Mouse (Mus musculus) thymus, adult 2 months (tissue): ENCODE measurements at regions not wholly inside any gene's neighbourhood (a gene's known extent, or its start where the extent isn't known, plus 50 kb on each side); places are given as distances from the start of the nearest gene placed in this dataset.
"Not testable (repeated sequence)": the region's sequence is repeated elsewhere in the genome, so short reads cannot be mapped to it uniquely, and the experiment has no call there.

Experiments
- DNase-seq: peaks from one replicate; pipeline ENCODE4 v3.0.0; 2021
- H3K27ac ChIP-seq: fragments of 200-500 bp; 2 replicates; pipeline ENCODE4 v1.5.1; 2012; ENCODE audit warnings: low read length, control low read depth; ENCODE audit not compliant: control insufficient read depth, insufficient read depth
- H3K27me3 ChIP-seq: fragments of 200-500 bp; 2 replicates; pipeline ENCODE4 v1.6.1; 2012; ENCODE audit warnings: mild to moderate bottlenecking, low read length, moderate library complexity, mixed read lengths; ENCODE audit not compliant: control insufficient read depth, insufficient read depth
- H3K36me3 ChIP-seq: fragments of 200-500 bp; 2 replicates; pipeline ENCODE4 v1.6.1; 2012; ENCODE audit warnings: mild to moderate bottlenecking, low read length, moderate library complexity; ENCODE audit not compliant: control insufficient read depth, insufficient read depth
- H3K4me1 ChIP-seq: fragments of 200-500 bp; replicated peaks from 2 replicates; pipeline ENCODE4 v1.6.1; 2012; ENCODE audit warnings: low read length; ENCODE audit not compliant: control insufficient read depth, insufficient read depth
- H3K4me3 ChIP-seq: fragments of 200-500 bp; 2 replicates; pipeline ENCODE4 v1.5.1; 2012; ENCODE audit warnings: mild to moderate bottlenecking, low read length, control low read depth, moderate library complexity; ENCODE audit not compliant: control insufficient read depth, insufficient read depth
- CTCF ChIP-seq: fragments of 200-500 bp; IDR thresholded peaks from 2 replicates; pipeline ENCODE4 v1.5.1; 2012; ENCODE audit warnings: mild to moderate bottlenecking, control low read depth, low read length, moderate library complexity, borderline replicate concordance; ENCODE audit not compliant: control insufficient read depth, poor library complexity, insufficient read depth; ENCODE audit errors: extremely low read depth
- POLR2A ChIP-seq: fragments of 200-500 bp; IDR thresholded peaks from 2 replicates; pipeline ENCODE4 v1.6.1; 2012; ENCODE audit warnings: mild to moderate bottlenecking, low read length, control low read depth, moderate library complexity; ENCODE audit not compliant: control insufficient read depth, poor library complexity, insufficient read depth; ENCODE audit errors: extremely low read depth
- WGBS: fragments of 180-500 bp; shearing (Covaris S2); methylation state at CpG from one replicate; pipeline ENCODE4 v1.1.7; 2018; 5-methylcytosine and 5-hydroxymethylcytosine counted together

- WGBS: 33% methylated on average over 1 of the region's 1 CpGs
- not testable (repeated sequence) for H3K27me3 ChIP-seq, H3K4me3 ChIP-seq, DNase-seq, H3K4me1 ChIP-seq, H3K27ac ChIP-seq, H3K36me3 ChIP-seq
Measured at GRCm38 (mm10) chr16:8914183-8914582, 84.3 kb downstream of the 1810013L24Rik start.

- 27% methylated on average over 7 of the region's 7 CpGs for WGBS
- Histone ChIP-seq H3K27me3 (no peaks in the 10 kb centered on the region), H3K27ac (no peak overlapping the region), H3K36me3 (no peaks in the 10 kb centered on the region), H3K4me3 (no peak overlapping the region), H3K4me1 (no peaks in the 10 kb centered on the region)
- TF ChIP-seq CTCF: no peak
- no peak for TF ChIP-seq POLR2A
- no peak for DNase-seq
Measured at GRCm38 (mm10) chr16:8916091-8916490, 86.2 kb downstream of the 1810013L24Rik start.

- H3K27ac ChIP-seq: no peak overlapping the region
- no peaks in the 10 kb centered on the region for H3K4me1 ChIP-seq
- WGBS: 87% methylated on average over 9 of the region's 9 CpGs
- TF ChIP-seq POLR2A (no peak), CTCF (no peak)
- no peaks in the 10 kb centered on the region for H3K36me3 ChIP-seq
- no peak overlapping the region for H3K4me3 ChIP-seq
- H3K27me3 ChIP-seq: no peaks in the 10 kb centered on the region
- no peak for DNase-seq
Measured at GRCm38 (mm10) chr16:8918741-8919535, 89.0 kb downstream of the 1810013L24Rik start.

- no peak overlapping the region for H3K4me3 ChIP-seq
- no peaks in the 10 kb centered on the region for H3K36me3 ChIP-seq
- TF ChIP-seq CTCF (no peak), POLR2A (no peak)
- no peak overlapping the region for H3K27ac ChIP-seq
- WGBS: 84% methylated on average over 4 of the region's 4 CpGs
- H3K4me1 ChIP-seq: no peaks in the 10 kb centered on the region
- DNase-seq: no peak
- H3K27me3 ChIP-seq: no peaks in the 10 kb centered on the region
Measured at GRCm38 (mm10) chr16:8924732-8925131, 94.8 kb downstream of the 1810013L24Rik start.

GRCm38 (mm10) chr16:8931961-8932360, 102.1 kb downstream of the 1810013L24Rik start:
- no peak overlapping the region for H3K27ac ChIP-seq
- H3K36me3 ChIP-seq: no peaks in the 10 kb centered on the region
- no peaks in the 10 kb centered on the region for H3K27me3 ChIP-seq
- no peak overlapping the region for H3K4me3 ChIP-seq
- DNase-seq: no peak
- TF ChIP-seq CTCF: no peak
- no peak for TF ChIP-seq POLR2A
- no peaks in the 10 kb centered on the region for H3K4me1 ChIP-seq

- Histone ChIP-seq H3K4me1 (no peaks in the 10 kb centered on the region), H3K4me3 (no peak overlapping the region), H3K36me3 (no peaks in the 10 kb centered on the region), H3K27ac (no peak overlapping the region), H3K27me3 (no peaks in the 10 kb centered on the region)
- DNase-seq: no peak
- 96% methylated on average over 3 of the region's 3 CpGs for WGBS
- TF ChIP-seq CTCF: no peak
Measured at GRCm38 (mm10) chr16:8933121-8933520, 103.2 kb downstream of the 1810013L24Rik start.

- Histone ChIP-seq H3K27ac (no peak overlapping the region), H3K36me3 (no peaks in the 10 kb centered on the region), H3K27me3 (no peaks in the 10 kb centered on the region), H3K4me1 (no peaks in the 10 kb centered on the region), H3K4me3 (no peak overlapping the region)
- no peak for DNase-seq
- TF ChIP-seq CTCF: no peak
- no peak for TF ChIP-seq POLR2A
Measured at GRCm38 (mm10) chr16:8936446-8936845, 106.5 kb downstream of the 1810013L24Rik start.
